In genomic region chr5:147665946-147666345, GRCm38 (mm10) we compare ENCODE assay signal across 14 mouse cellular contexts.
"Had no signal": no experiment of that assay in that cellular context is flagged by ENCODE, and none has a peak within 500 bp of the region (broad histone marks: within the 10 kb centered on the region; RNA-seq: fewer than 3 reads in every experiment).

No protein-coding gene starts in this region.

- H3K27ac ChIP-seq: midbrain, embryonic 10.5 days; midbrain, embryonic 12.5 days; neural tube, embryonic 12.5 days; stomach, embryonic 15.5 days; stomach, postnatal 0 days had no signal

- H3K36me3 ChIP-seq: midbrain, embryonic 10.5 days; midbrain, embryonic 12.5 days; neural tube, embryonic 12.5 days; stomach, embryonic 15.5 days had no signal

- H3K4me1 ChIP-seq: midbrain, embryonic 10.5 days; midbrain, embryonic 12.5 days; neural tube, embryonic 12.5 days; stomach, embryonic 15.5 days had no signal

- H3K4me3 ChIP-seq: midbrain, embryonic 10.5 days; midbrain, embryonic 12.5 days; neural tube, embryonic 12.5 days; stomach, embryonic 15.5 days had no signal

- DNase-seq: lung, adult 18-20 months; lung, embryonic 14.5 days; lung, postnatal 10 days; lung, postnatal 4 days; midbrain, embryonic 14.5 days; right cerebral cortex, postnatal 14 days; thymus, adult 2 months; thymus, postnatal 25 days; thymus, postnatal 4 days had no signal

- H3K27me3 ChIP-seq: midbrain, embryonic 12.5 days; neural tube, embryonic 12.5 days; stomach, embryonic 15.5 days had no signal
